Mouse (Mus musculus) embryo, embryonic 10 days (tissue): ENCODE results near the gene Myo1g.
A peak's percentile ranks its signal among the peaks of the same experiment; 100 is the strongest.
"Not testable (repeated sequence)": the region's sequence is repeated elsewhere in the genome, so short reads cannot be mapped to it uniquely, and the experiment has no call there.

Source experiments
- DNase-seq: peaks from one replicate; pipeline ENCODE4 v3.0.0-alpha.2; 2015; ENCODE audit warnings: low spot score

Myo1g gene

GRCm38 (mm10) chr11:6528186-6529006 lies 7.6 kb upstream of the Myo1g start:
- DNase-seq: peak; percentile 98

- DNase-seq: no peak
Observed at GRCm38 (mm10) chr11:6527256-6528185, 6.8 kb upstream of the Myo1g start.

GRCm38 (mm10) chr11:6526526-6527255 lies 5.9 kb upstream of the Myo1g start:
- not testable (repeated sequence) for DNase-seq

GRCm38 (mm10) chr11:6525241-6525640 lies 4.5 kb upstream of the Myo1g start:
- no peak for DNase-seq

GRCm38 (mm10) chr11:6524880-6525238 lies 4.1 kb upstream of the Myo1g start:
- no peak for DNase-seq

- no peak for DNase-seq
Observed at GRCm38 (mm10) chr11:6524165-6524879, 3.6 kb upstream of the Myo1g start.

GRCm38 (mm10) chr11:6523662-6524088 lies 2.9 kb upstream of the Myo1g start:
- no peak for DNase-seq

GRCm38 (mm10) chr11:6522782-6523525 lies 2.2 kb upstream of the Myo1g start:
- DNase-seq: no peak

GRCm38 (mm10) chr11:6519491-6520033 lies 1.2 kb downstream of the Myo1g start:
- no peak for DNase-seq

- DNase-seq: no peak
Observed at GRCm38 (mm10) chr11:6514837-6515236, 5.9 kb downstream of the Myo1g start.

- no peak for DNase-seq
Observed at GRCm38 (mm10) chr11:6508269-6508876, 12.4 kb downstream of the Myo1g start.

GRCm38 (mm10) chr11:6506516-6506915 lies 14.2 kb downstream of the Myo1g start:
- no peak for DNase-seq

GRCm38 (mm10) chr11:6504689-6505088 lies 16.1 kb downstream of the Myo1g start:
- no peak for DNase-seq

- no peak for DNase-seq
Observed at GRCm38 (mm10) chr11:6504226-6504625, 16.5 kb downstream of the Myo1g start.

GRCm38 (mm10) chr11:6502506-6502905 lies 18.3 kb downstream of the Myo1g start:
- DNase-seq: no peak

GRCm38 (mm10) chr11:6497311-6497948 lies 23.3 kb downstream of the Myo1g start:
- DNase-seq: no peak

GRCm38 (mm10) chr11:6489691-6490503 lies 30.9 kb downstream of the Myo1g start:
- peak; percentile 47 for DNase-seq

- DNase-seq: no peak
Observed at GRCm38 (mm10) chr11:6489257-6489656, 31.5 kb downstream of the Myo1g start.
